Mouse (Mus musculus) urinary bladder, postnatal 10 days (tissue): ENCODE data around the gene Scarf1.

ENCODE experiments used
- DNase-seq: peaks from one replicate; pipeline ENCODE4 v3.0.0; 2022; ENCODE audit warnings: low spot score

The Scarf1 gene

GRCm38 (mm10) chr11:75513336-75513735, at the start of gene Scarf1:
Gene Scarf1 (plus strand): TSS chr11:75513540.
- no peak for DNase-seq

GRCm38 (mm10) chr11:75463624-75464023, 49.7 kb upstream of the Scarf1 start:
- DNase-seq: no peak

- no peak for DNase-seq
Observed at GRCm38 (mm10) chr11:75464417-75464816, 48.9 kb upstream of the Scarf1 start.

GRCm38 (mm10) chr11:75465051-75465450, 48.3 kb upstream of the Scarf1 start:
- no peak for DNase-seq

- no peak for DNase-seq
Observed at GRCm38 (mm10) chr11:75466731-75467505, 46.4 kb upstream of the Scarf1 start.

- no peak for DNase-seq
Observed at GRCm38 (mm10) chr11:75467512-75468215, 45.7 kb upstream of the Scarf1 start.

- no peak for DNase-seq
Observed at GRCm38 (mm10) chr11:75468410-75468809, 44.9 kb upstream of the Scarf1 start.

- no peak for DNase-seq
Observed at GRCm38 (mm10) chr11:75469261-75469660, 44.1 kb upstream of the Scarf1 start.

- DNase-seq: no peak
Observed at GRCm38 (mm10) chr11:75470675-75471074, 42.7 kb upstream of the Scarf1 start.

GRCm38 (mm10) chr11:75472469-75473081, 40.8 kb upstream of the Scarf1 start:
- DNase-seq: no peak

- no peak for DNase-seq
Observed at GRCm38 (mm10) chr11:75473376-75473775, 40.0 kb upstream of the Scarf1 start.

- DNase-seq: no peak
Observed at GRCm38 (mm10) chr11:75486192-75486591, 27.1 kb upstream of the Scarf1 start.

- DNase-seq: peak; percentile 88
Observed at GRCm38 (mm10) chr11:75486601-75487285, 26.6 kb upstream of the Scarf1 start, which contains the start of gene Prpf8. Gene Prpf8 (plus strand): TSS chr11:75486816.

GRCm38 (mm10) chr11:75487496-75487895, 25.8 kb upstream of the Scarf1 start:
- no peak for DNase-seq

- DNase-seq: no peak
Observed at GRCm38 (mm10) chr11:75494296-75495049, 18.9 kb upstream of the Scarf1 start.

- DNase-seq: no peak
Observed at GRCm38 (mm10) chr11:75498126-75498525, 15.2 kb upstream of the Scarf1 start.

- no peak for DNase-seq
Observed at GRCm38 (mm10) chr11:75508162-75508561, 5.2 kb upstream of the Scarf1 start.

- no peak for DNase-seq
Observed at GRCm38 (mm10) chr11:75508904-75509303, 4.4 kb upstream of the Scarf1 start.

- DNase-seq: peak; percentile 20
Observed at GRCm38 (mm10) chr11:75509741-75510626, 3.4 kb upstream of the Scarf1 start, which contains the start of gene Rilp. Gene Rilp (plus strand): TSS chr11:75510094.

GRCm38 (mm10) chr11:75510627-75510993, 2.7 kb upstream of the Scarf1 start:
- DNase-seq: peak; percentile 83
